Mouse (Mus musculus) intestine, embryonic 15.5 days (tissue): ENCODE measurements at regions not wholly inside any gene's neighbourhood (a gene's known extent, or its start where the extent isn't known, plus 50 kb on each side); places are given as distances from the start of the nearest gene placed in this dataset.

Experiments
- ATAC-seq: fragments of 200-750 bp; cut with Nextera tagmentation; 2 replicates; pipeline ENCODE4 v1.8.0; 2017; ENCODE audit warnings: moderate TSS enrichment, moderate library complexity
- H3K27ac ChIP-seq: fragments of 300-500 bp; sonication (generic); 2 replicates; pipeline ENCODE4 v1.5.1; 2015; ENCODE audit warnings: mild to moderate bottlenecking, inconsistent platforms
- H3K27me3 ChIP-seq: fragments of 300-500 bp; sonication (generic); replicated peaks from 2 replicates; pipeline ENCODE4 v1.6.1; 2015; ENCODE audit warnings: inconsistent platforms
- H3K36me3 ChIP-seq: fragments of 300-500 bp; sonication (generic); 2 replicates; pipeline ENCODE4 v1.6.1; 2015; ENCODE audit warnings: inconsistent platforms
- H3K4me1 ChIP-seq: fragments of 300-500 bp; sonication (generic); replicated peaks from 2 replicates; pipeline ENCODE4 v1.6.1; 2015; ENCODE audit warnings: inconsistent platforms
- H3K4me2 ChIP-seq: fragments of 300-500 bp; sonication (generic); replicated peaks from 2 replicates; pipeline ENCODE4 v1.6.1; 2015; ENCODE audit warnings: mild to moderate bottlenecking, inconsistent platforms
- H3K4me3 ChIP-seq: fragments of 300-500 bp; sonication (generic); replicated peaks from 2 replicates; pipeline ENCODE4 v1.5.1; 2015; ENCODE audit warnings: inconsistent platforms
- H3K9ac ChIP-seq: fragments of 300-500 bp; sonication (generic); 2 replicates; pipeline ENCODE4 v1.6.1; 2015; ENCODE audit warnings: inconsistent platforms
- H3K9me3 ChIP-seq: fragments of 300-500 bp; sonication (generic); 2 replicates; pipeline ENCODE4 v1.6.1; 2016; ENCODE audit warnings: inconsistent platforms
- WGBS: fragments of 180-500 bp; shearing (Covaris S2); methylation state at CpG from one replicate; pipeline ENCODE4 v1.1.7; 2015; 5-methylcytosine and 5-hydroxymethylcytosine counted together

GRCm38 (mm10) chr19:27694478-27694877 lies 264.9 kb upstream of the Pum3 start:
- H3K4me2 ChIP-seq, result no peak overlapping the region
- H3K9ac ChIP-seq, result no peak overlapping the region
- H3K36me3 ChIP-seq, result no peaks in the 10 kb centered on the region
- H3K27ac ChIP-seq, result no peak overlapping the region
- WGBS, result 82% methylated on average over 4 of the region's 4 CpGs
- no peaks in the 10 kb centered on the region for H3K27me3 ChIP-seq
- no peaks in the 10 kb centered on the region for H3K9me3 ChIP-seq
- no peak for ATAC-seq
- H3K4me3 ChIP-seq, result no peak overlapping the region
- H3K4me1 ChIP-seq, result no peaks in the 10 kb centered on the region

GRCm38 (mm10) chr19:27693706-27694105 lies 264.1 kb upstream of the Pum3 start:
- 82% methylated on average over 7 of the region's 7 CpGs for WGBS
- no peak overlapping the region for H3K9ac ChIP-seq

GRCm38 (mm10) chr19:27692944-27693343 lies 263.3 kb upstream of the Pum3 start:
- no peak overlapping the region for H3K4me2 ChIP-seq
- no peak overlapping the region for H3K9ac ChIP-seq
- no peak overlapping the region for H3K27ac ChIP-seq
- 90% methylated on average over 6 of the region's 6 CpGs for WGBS
- H3K9me3 ChIP-seq, result no peaks in the 10 kb centered on the region
- H3K27me3 ChIP-seq, result no peaks in the 10 kb centered on the region
- H3K36me3 ChIP-seq, result no peaks in the 10 kb centered on the region
- H3K4me3 ChIP-seq, result no peak overlapping the region
- ATAC-seq, result no peak
- no peaks in the 10 kb centered on the region for H3K4me1 ChIP-seq

More at GRCm38 (mm10) chr19:27693706-27694105, 264.1 kb upstream of the Pum3 start:
- no peaks in the 10 kb centered on the region for H3K27me3 ChIP-seq
- H3K4me1 ChIP-seq, result no peaks in the 10 kb centered on the region
- H3K9me3 ChIP-seq, result no peaks in the 10 kb centered on the region
- H3K36me3 ChIP-seq, result no peaks in the 10 kb centered on the region
- H3K27ac ChIP-seq, result no peak overlapping the region
- no peak overlapping the region for H3K4me3 ChIP-seq
- no peak overlapping the region for H3K4me2 ChIP-seq
- no peak for ATAC-seq

- Histone ChIP-seq H3K4me1 (no peaks in the 10 kb centered on the region), H3K36me3 (no peaks in the 10 kb centered on the region), H3K4me2 (no peak overlapping the region), H3K9ac (no peak overlapping the region), H3K27ac (no peak overlapping the region), H3K27me3 (no peaks in the 10 kb centered on the region), H3K9me3 (no peaks in the 10 kb centered on the region), H3K4me3 (no peak overlapping the region)
- ATAC-seq, result no peak
- 50% methylated on average over 2 of the region's 2 CpGs for WGBS
Observed at GRCm38 (mm10) chr19:27683426-27683825, 253.8 kb upstream of the Pum3 start.

GRCm38 (mm10) chr19:27679427-27679826 lies 249.8 kb upstream of the Pum3 start:
- no peak for ATAC-seq
- Histone ChIP-seq H3K36me3 (no peaks in the 10 kb centered on the region), H3K4me3 (no peak overlapping the region), H3K27me3 (no peaks in the 10 kb centered on the region), H3K4me2 (no peak overlapping the region), H3K9me3 (no peaks in the 10 kb centered on the region), H3K27ac (no peak overlapping the region), H3K9ac (no peak overlapping the region), H3K4me1 (no peaks in the 10 kb centered on the region)
- WGBS, result 88% methylated on average over 7 of the region's 7 CpGs

GRCm38 (mm10) chr19:27672679-27673190 lies 243.1 kb upstream of the Pum3 start:
- 68% methylated on average over 2 of the region's 2 CpGs for whole genome bisulfite sequencing
- Histone ChIP-seq H3K36me3 (no peaks in the 10 kb centered on the region), H3K4me2 (no peak overlapping the region), H3K27me3 (no peaks in the 10 kb centered on the region), H3K9ac (no peak overlapping the region), H3K27ac (no peak overlapping the region), H3K4me3 (no peak overlapping the region), H3K4me1 (no peaks in the 10 kb centered on the region), H3K9me3 (no peaks in the 10 kb centered on the region)
- no peak for ATAC-seq

GRCm38 (mm10) chr19:27663296-27663695 lies 233.7 kb upstream of the Pum3 start:
- Histone ChIP-seq H3K36me3 (no peaks in the 10 kb centered on the region), H3K27me3 (no peaks in the 10 kb centered on the region), H3K27ac (no peak overlapping the region), H3K4me1 (no peaks in the 10 kb centered on the region), H3K4me2 (no peak overlapping the region), H3K9ac (no peak overlapping the region), H3K9me3 (no peaks in the 10 kb centered on the region), H3K4me3 (no peak overlapping the region)
- ATAC-seq, result no peak
- 79% methylated on average over 2 of the region's 2 CpGs for WGBS

GRCm38 (mm10) chr19:27641001-27641400 lies 211.4 kb upstream of the Pum3 start:
- WGBS, result 54% methylated on average over 3 of the region's 3 CpGs
- Histone ChIP-seq H3K27me3 (no peaks in the 10 kb centered on the region), H3K9me3 (no peaks in the 10 kb centered on the region), H3K9ac (no peak overlapping the region), H3K27ac (no peak overlapping the region), H3K4me2 (no peak overlapping the region), H3K36me3 (no peaks in the 10 kb centered on the region), H3K4me3 (no peak overlapping the region), H3K4me1 (no peaks in the 10 kb centered on the region)
- ATAC-seq, result no peak

GRCm38 (mm10) chr19:27633105-27633504 lies 203.5 kb upstream of the Pum3 start:
- no peak overlapping the region for H3K27ac ChIP-seq
- no peaks in the 10 kb centered on the region for H3K27me3 ChIP-seq
- ATAC-seq, result no peak
- 67% methylated on average over 6 of the region's 6 CpGs for WGBS
- H3K4me1 ChIP-seq, result no peaks in the 10 kb centered on the region
- no peak overlapping the region for H3K4me2 ChIP-seq
- no peak overlapping the region for H3K4me3 ChIP-seq
- no peaks in the 10 kb centered on the region for H3K9me3 ChIP-seq
- H3K9ac ChIP-seq, result no peak overlapping the region
- H3K36me3 ChIP-seq, result no peaks in the 10 kb centered on the region

- 88% methylated on average over 1 of the region's 1 CpGs for WGBS
- H3K27me3 ChIP-seq, result no peaks in the 10 kb centered on the region
- H3K36me3 ChIP-seq, result no peaks in the 10 kb centered on the region
- H3K27ac ChIP-seq, result no peak overlapping the region
- ATAC-seq, result no peak
- no peaks in the 10 kb centered on the region for H3K4me1 ChIP-seq
- no peaks in the 10 kb centered on the region for H3K9me3 ChIP-seq
- H3K9ac ChIP-seq, result no peak overlapping the region
- H3K4me3 ChIP-seq, result no peak overlapping the region
- no peak overlapping the region for H3K4me2 ChIP-seq
Observed at GRCm38 (mm10) chr19:27627626-27628025, 198.0 kb upstream of the Pum3 start.

GRCm38 (mm10) chr19:27617522-27617921 lies 187.9 kb upstream of the Pum3 start:
- H3K4me1 ChIP-seq, result no peaks in the 10 kb centered on the region
- H3K27ac ChIP-seq, result no peak overlapping the region
- H3K9ac ChIP-seq, result no peak overlapping the region
- H3K9me3 ChIP-seq, result no peaks in the 10 kb centered on the region
- ATAC-seq, result no peak
- H3K4me2 ChIP-seq, result no peak overlapping the region
- no peak overlapping the region for H3K4me3 ChIP-seq
- no peaks in the 10 kb centered on the region for H3K27me3 ChIP-seq
- H3K36me3 ChIP-seq, result no peaks in the 10 kb centered on the region
- 40% methylated on average over 5 of the region's 5 CpGs for WGBS

GRCm38 (mm10) chr19:27606933-27607332 lies 177.3 kb upstream of the Pum3 start:
- no peak overlapping the region for H3K27ac ChIP-seq
- H3K36me3 ChIP-seq, result no peaks in the 10 kb centered on the region
- H3K4me1 ChIP-seq, result no peaks in the 10 kb centered on the region
- H3K9me3 ChIP-seq, result no peaks in the 10 kb centered on the region
- WGBS, result 79% methylated on average over 2 of the region's 2 CpGs
- no peak for ATAC-seq
- no peak overlapping the region for H3K9ac ChIP-seq
- no peak overlapping the region for H3K4me3 ChIP-seq
- no peaks in the 10 kb centered on the region for H3K27me3 ChIP-seq
- H3K4me2 ChIP-seq, result no peak overlapping the region

GRCm38 (mm10) chr19:27603296-27603695 lies 173.7 kb upstream of the Pum3 start:
- 37% methylated on average over 8 of the region's 8 CpGs for WGBS
- no peak for ATAC-seq
- no peaks in the 10 kb centered on the region for H3K27me3 ChIP-seq

More at GRCm38 (mm10) chr19:27603296-27603695, 173.7 kb upstream of the Pum3 start:
- no peaks in the 10 kb centered on the region for H3K36me3 ChIP-seq
- H3K4me2 ChIP-seq, result no peak overlapping the region
- no peaks in the 10 kb centered on the region for H3K9me3 ChIP-seq
- H3K9ac ChIP-seq, result no peak overlapping the region
- no peaks in the 10 kb centered on the region for H3K4me1 ChIP-seq
- no peak overlapping the region for H3K27ac ChIP-seq
- no peak overlapping the region for H3K4me3 ChIP-seq
